Mouse (Mus musculus): Measurements from ENCODE around the gene Tc2n. TPM values are rescaled to one million over a fixed set of nuclear protein-coding genes. Genes with fewer than 3 reads are reported as not detected.
"Not testable (repeated sequence)": the region's sequence is repeated elsewhere in the genome, so short reads cannot be mapped to it uniquely, and the experiment has no call there.

Gene Tc2n
- total RNA-seq (2015; ENCODE audit: low replicate concordance) (not detected in 2 replicates), total RNA-seq (2017; ENCODE audit: low replicate concordance) (not detected in 2 replicates)

GRCm38 (mm10) chr12:101718054-101718754 is at the start of gene Tc2n:
TSS of gene Tc2n (minus strand) at chr12:101718523.
- peak; percentile 81 for ATAC-seq (replicated peaks; ENCODE audit: low FRiP score, poor library complexity, severe bottlenecking)

- ATAC-seq (replicated peaks; ENCODE audit: low FRiP score, poor library complexity, severe bottlenecking), result no peak
Observed at GRCm38 (mm10) chr12:101767306-101768053, 49.2 kb upstream of the Tc2n start.

- no peak for ATAC-seq (replicated peaks; ENCODE audit: low FRiP score, poor library complexity, severe bottlenecking)
Observed at GRCm38 (mm10) chr12:101766228-101766852, 48.0 kb upstream of the Tc2n start.

GRCm38 (mm10) chr12:101764870-101765269 is 46.5 kb upstream of the Tc2n start:
- no peak for ATAC-seq (replicated peaks; ENCODE audit: low FRiP score, poor library complexity, severe bottlenecking)

GRCm38 (mm10) chr12:101763065-101763464 is 44.7 kb upstream of the Tc2n start:
- ATAC-seq (replicated peaks; ENCODE audit: low FRiP score, poor library complexity, severe bottlenecking), result no peak

GRCm38 (mm10) chr12:101762054-101762453 is 43.7 kb upstream of the Tc2n start:
- no peak for ATAC-seq (replicated peaks; ENCODE audit: low FRiP score, poor library complexity, severe bottlenecking)

- no peak for ATAC-seq (replicated peaks; ENCODE audit: low FRiP score, poor library complexity, severe bottlenecking)
Observed at GRCm38 (mm10) chr12:101759440-101760045, 41.2 kb upstream of the Tc2n start.

- no peak for ATAC-seq (replicated peaks; ENCODE audit: low FRiP score, poor library complexity, severe bottlenecking)
Observed at GRCm38 (mm10) chr12:101758698-101759097, 40.4 kb upstream of the Tc2n start.

- ATAC-seq (replicated peaks; ENCODE audit: low FRiP score, poor library complexity, severe bottlenecking), result no peak
Observed at GRCm38 (mm10) chr12:101742375-101742774, 24.1 kb upstream of the Tc2n start.

GRCm38 (mm10) chr12:101740486-101740885 is 22.2 kb upstream of the Tc2n start:
- ATAC-seq (replicated peaks; ENCODE audit: low FRiP score, poor library complexity, severe bottlenecking), result no peak

- no peak for ATAC-seq (replicated peaks; ENCODE audit: low FRiP score, poor library complexity, severe bottlenecking)
Observed at GRCm38 (mm10) chr12:101740045-101740444, 21.7 kb upstream of the Tc2n start.

- ATAC-seq (replicated peaks; ENCODE audit: low FRiP score, poor library complexity, severe bottlenecking), result no peak
Observed at GRCm38 (mm10) chr12:101718755-101719150, 430 bp upstream of the Tc2n start.

- no peak for ATAC-seq (replicated peaks; ENCODE audit: low FRiP score, poor library complexity, severe bottlenecking)
Observed at GRCm38 (mm10) chr12:101699176-101699575, 19.1 kb downstream of the Tc2n start.

- ATAC-seq (replicated peaks; ENCODE audit: low FRiP score, poor library complexity, severe bottlenecking), result no peak
Observed at GRCm38 (mm10) chr12:101696521-101696920, 21.8 kb downstream of the Tc2n start.

GRCm38 (mm10) chr12:101680538-101680937 is 37.8 kb downstream of the Tc2n start:
- ATAC-seq (replicated peaks; ENCODE audit: low FRiP score, poor library complexity, severe bottlenecking), result no peak

GRCm38 (mm10) chr12:101667502-101667901 is 50.8 kb downstream of the Tc2n start:
- no peak for ATAC-seq (replicated peaks; ENCODE audit: low FRiP score, poor library complexity, severe bottlenecking)

- no peak for ATAC-seq (replicated peaks; ENCODE audit: low FRiP score, poor library complexity, severe bottlenecking)
Observed at GRCm38 (mm10) chr12:101633137-101633536, 85.2 kb downstream of the Tc2n start.

GRCm38 (mm10) chr12:101606622-101607021 is 111.7 kb downstream of the Tc2n start:
- not testable (repeated sequence) for ATAC-seq (replicated peaks; ENCODE audit: low FRiP score, poor library complexity, severe bottlenecking)

Measured in erythroblast, adult 5-6 weeks (primary cell).